Mouse (Mus musculus): ENCODE data around the gene Ifnar2. TPM values are rescaled to one million over a fixed set of nuclear protein-coding genes. Genes with fewer than 3 reads are reported as not detected.

Ifnar2 gene
- polyA plus RNA-seq, 1 experiment from 2014 or later: 86.9 TPM

DNA sequence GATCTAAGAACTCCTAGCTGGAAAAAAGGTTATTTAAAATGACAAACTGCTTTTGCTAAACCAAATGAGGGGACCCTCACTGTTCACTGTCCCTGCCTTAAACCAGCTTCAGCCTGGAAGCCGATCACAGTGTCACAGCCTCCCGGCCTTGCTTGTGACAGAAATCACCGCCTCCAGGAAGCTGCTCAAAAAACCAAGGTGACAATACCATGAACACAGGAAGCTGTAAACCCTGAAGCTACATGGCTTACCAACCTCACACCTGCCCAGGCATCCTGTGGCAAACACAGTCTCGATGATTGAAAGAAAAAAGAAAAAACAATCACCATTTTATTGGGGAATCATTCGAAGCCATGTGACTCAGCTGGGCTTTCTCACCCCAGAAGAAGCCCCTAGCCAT, 73.0 kb downstream of the Ifnar2 start:
- Histone ChIP-seq H3K27ac (replicated peaks) (peak overlapping the region; percentile 87; the same call in 1 of the 2 replicates), H3K4me3 (replicated peaks) (no peak overlapping the region), H3K4me1 (replicated peaks) (peaks cover 94% of the 10 kb centered on the region), H3K4me2 (no peak overlapping the region), H3K36me3 (replicated peaks) (no peaks in the 10 kb centered on the region), H3K27me3 (no peaks in the 10 kb centered on the region), H3K9ac (no peak overlapping the region), H3K9me3 (replicated peaks) (no peaks in the 10 kb centered on the region)
- WGBS (ENCODE audit: insufficient replicate concordance): 63% methylated on average over 5 of the region's 5 CpGs
- ATAC-seq (ENCODE audit: insufficient read depth): no peak

DNA sequence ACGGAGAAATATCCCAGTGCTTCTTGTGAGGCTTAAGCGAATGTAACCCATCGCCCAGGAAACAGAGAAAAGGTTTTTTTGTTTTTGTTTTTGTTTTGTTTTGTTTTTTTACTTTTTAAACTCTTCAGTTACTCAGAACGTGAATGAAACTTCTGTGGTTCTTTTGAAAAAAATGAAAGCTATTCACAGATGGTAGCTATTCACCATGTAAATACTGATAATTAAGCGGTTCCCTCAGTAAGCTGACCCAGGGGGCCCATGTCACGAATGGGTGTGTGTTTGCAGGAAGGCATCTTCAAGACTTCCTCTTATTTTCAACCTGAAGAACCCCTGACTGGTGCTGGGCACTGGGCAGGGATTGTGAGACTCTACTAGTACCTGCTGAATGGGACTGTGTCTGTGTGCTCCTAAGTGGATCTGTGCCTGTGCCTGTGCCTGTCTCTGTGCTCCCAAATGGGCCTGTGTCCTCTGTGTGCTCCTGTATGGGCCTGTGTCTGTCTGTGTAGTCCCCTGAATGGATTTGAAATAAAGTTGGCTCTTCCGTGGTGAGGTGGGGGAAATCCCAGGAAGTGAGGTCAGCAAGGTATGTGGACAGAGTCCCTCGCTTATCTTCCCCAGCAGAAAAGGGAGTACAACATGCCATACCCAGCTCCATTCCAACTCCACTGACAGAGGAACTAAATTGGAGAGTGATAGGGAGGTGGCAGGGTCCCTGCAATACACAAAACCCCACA, 74.4 kb downstream of the Ifnar2 start:
- Histone ChIP-seq H3K27me3 (no peaks in the 10 kb centered on the region), H3K9me3 (replicated peaks) (no peaks in the 10 kb centered on the region), H3K4me1 (replicated peaks) (peaks cover 94% of the 10 kb centered on the region), H3K4me3 (replicated peaks) (no peak overlapping the region), H3K36me3 (replicated peaks) (no peaks in the 10 kb centered on the region), H3K4me2 (peak overlapping the region; percentile 34), H3K27ac (replicated peaks) (peak overlapping the region; percentile 87), H3K9ac (peak overlapping the region; percentile 55)
- no peak for ATAC-seq (ENCODE audit: insufficient read depth)
- 49% methylated on average over 8 of the region's 8 CpGs for WGBS (ENCODE audit: insufficient replicate concordance)

DNA sequence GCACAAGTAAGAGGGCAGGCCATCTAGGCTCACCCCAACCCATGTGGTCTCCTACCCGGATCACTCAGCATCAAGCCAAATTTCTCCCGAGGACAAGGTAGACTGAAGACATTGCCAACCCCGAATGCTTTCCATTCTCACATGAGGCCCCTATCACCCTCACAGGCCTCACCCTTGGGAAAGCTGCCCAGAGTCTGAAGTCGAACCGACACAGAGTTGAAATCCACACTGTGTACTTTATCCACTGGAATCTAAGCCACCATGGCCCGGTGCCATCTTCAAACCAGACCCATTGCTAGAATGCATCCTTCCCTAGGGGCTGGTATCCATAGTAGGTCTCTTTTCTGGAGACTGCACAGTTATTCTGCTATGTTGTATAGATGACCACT, 74.9 kb downstream of the Ifnar2 start:
- Histone ChIP-seq H3K4me2 (peak overlapping the region; percentile 34), H3K27ac (replicated peaks) (peak overlapping the region; percentile 87), H3K36me3 (replicated peaks) (no peaks in the 10 kb centered on the region), H3K27me3 (no peaks in the 10 kb centered on the region), H3K4me3 (replicated peaks) (no peak overlapping the region), H3K9me3 (replicated peaks) (no peaks in the 10 kb centered on the region), H3K9ac (peak overlapping the region; percentile 55), H3K4me1 (replicated peaks) (peaks cover 95% of the 10 kb centered on the region)
- 59% methylated on average over 6 of the region's 6 CpGs for WGBS (ENCODE audit: insufficient replicate concordance)
- peak; percentile 11; the same call in 1 of the 2 replicates for ATAC-seq (ENCODE audit: insufficient read depth)

DNA sequence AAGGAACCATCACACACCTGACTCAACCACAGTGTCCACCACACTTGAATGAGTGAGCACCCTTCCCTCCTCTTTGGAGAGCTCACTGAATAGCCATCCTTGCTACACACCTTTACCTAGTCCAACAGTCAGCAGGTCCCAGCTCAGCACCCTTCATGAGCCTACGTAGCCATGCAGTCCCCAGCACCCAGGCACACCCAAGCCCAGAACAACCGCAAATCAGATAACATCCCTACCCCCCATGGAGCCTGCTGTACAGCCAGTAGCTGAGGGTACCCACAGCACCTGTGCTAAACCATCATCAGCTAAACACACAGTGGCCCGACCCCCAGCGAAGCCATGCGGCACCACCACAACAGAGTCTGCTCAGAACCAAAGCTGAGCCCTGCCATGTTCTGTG, 75.5 kb downstream of the Ifnar2 start:
- no peaks in the 10 kb centered on the region for H3K27me3 ChIP-seq
- H3K4me3 ChIP-seq (replicated peaks): no peak overlapping the region
- peak; percentile 72 for ATAC-seq (ENCODE audit: insufficient read depth)
- H3K4me1 ChIP-seq (replicated peaks): peaks cover 95% of the 10 kb centered on the region
- H3K36me3 ChIP-seq (replicated peaks): no peaks in the 10 kb centered on the region
- H3K4me2 ChIP-seq: peak overlapping the region; percentile 34
- H3K9me3 ChIP-seq (replicated peaks): no peaks in the 10 kb centered on the region
- H3K27ac ChIP-seq (replicated peaks): peak overlapping the region; percentile 87
- peak overlapping the region; percentile 55 for H3K9ac ChIP-seq
- 53% methylated on average over 5 of the region's 5 CpGs for WGBS (ENCODE audit: insufficient replicate concordance)

DNA sequence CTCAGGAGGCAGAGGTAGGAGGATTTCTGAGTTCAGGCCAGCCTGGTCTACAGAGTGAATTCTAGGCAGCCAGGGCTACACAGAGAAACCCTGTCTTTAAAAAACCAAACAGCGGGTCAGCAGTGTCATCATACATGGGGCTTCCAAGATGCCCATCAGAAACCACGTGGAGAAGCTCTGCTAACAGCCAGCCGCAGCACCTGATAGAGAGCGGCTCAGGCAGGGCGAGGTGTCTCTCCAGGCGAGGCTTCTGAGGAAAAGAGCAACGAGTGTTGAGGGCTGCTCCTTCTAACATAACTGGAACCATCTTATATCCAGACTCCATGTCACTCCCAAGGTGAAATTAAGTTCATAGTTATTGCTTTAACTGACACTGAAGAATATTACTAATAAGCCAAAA, 76.3 kb downstream of the Ifnar2 start:
- no peaks in the 10 kb centered on the region for H3K27me3 ChIP-seq
- peak overlapping the region; percentile 87 for H3K27ac ChIP-seq (replicated peaks)
- no peaks in the 10 kb centered on the region for H3K36me3 ChIP-seq (replicated peaks)
- WGBS (ENCODE audit: insufficient replicate concordance): 38% methylated on average over 7 of the region's 7 CpGs
- 0 out of 2 replicates have a peak overlapping the region, but pooled peaks have one; percentile 11 for H3K4me2 ChIP-seq
- H3K9ac ChIP-seq: peak overlapping the region; percentile 55; the same call in 1 of the 2 replicates
- ATAC-seq (ENCODE audit: insufficient read depth): peak; percentile 57
- H3K4me1 ChIP-seq (replicated peaks): peaks cover 94% of the 10 kb centered on the region
- no peaks in the 10 kb centered on the region for H3K9me3 ChIP-seq (replicated peaks)
- H3K4me3 ChIP-seq (replicated peaks): no peak overlapping the region

DNA sequence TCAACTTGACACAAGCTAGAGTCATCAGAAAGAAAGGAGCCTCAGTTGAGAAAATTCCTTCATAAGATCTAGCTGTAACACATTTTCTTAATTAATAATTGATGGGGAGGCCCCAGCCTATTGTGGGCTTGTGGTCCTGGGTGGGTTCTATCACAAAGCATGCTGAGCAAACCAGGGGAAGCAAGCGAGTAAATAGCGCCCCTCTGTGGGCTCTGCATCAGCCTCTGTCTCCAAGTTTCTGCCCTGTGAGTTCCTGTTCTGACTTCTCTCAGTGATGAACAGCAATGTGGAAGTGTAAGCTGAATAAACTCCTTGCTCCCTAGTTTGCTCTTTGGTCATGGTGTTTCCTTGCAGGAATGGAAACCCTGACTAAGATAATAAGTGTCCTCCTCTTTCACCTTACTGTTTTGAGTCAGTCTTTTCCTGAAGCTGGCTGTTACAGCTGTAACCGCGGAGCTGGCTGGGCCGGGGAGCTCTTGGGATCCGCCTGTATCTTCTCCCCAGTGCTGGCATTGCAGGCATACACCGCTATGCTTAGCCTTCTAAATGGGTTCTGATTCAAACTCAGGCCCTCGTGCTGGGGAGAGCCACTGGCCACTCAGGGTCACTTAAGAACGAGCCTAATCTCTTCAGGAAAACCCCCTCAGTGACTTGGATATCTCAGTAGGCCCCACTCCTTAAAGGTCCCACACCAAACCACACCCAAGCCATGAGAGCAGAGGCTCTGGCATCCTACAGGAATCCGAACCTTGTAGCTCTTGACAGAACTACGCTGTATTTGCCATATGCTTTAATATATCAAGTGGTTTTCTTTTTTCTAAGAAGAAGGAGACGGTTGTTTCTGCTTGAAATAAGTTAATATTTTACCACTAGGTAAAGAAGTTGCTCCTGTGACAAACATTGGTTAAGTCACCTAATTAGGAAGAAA, 77.8 kb downstream of the Ifnar2 start:
- H3K4me3 ChIP-seq (replicated peaks): no peak overlapping the region
- H3K36me3 ChIP-seq (replicated peaks): no peaks in the 10 kb centered on the region
- WGBS (ENCODE audit: insufficient replicate concordance): 82% methylated on average over 12 of the region's 12 CpGs
- peak overlapping the region; percentile 87 for H3K27ac ChIP-seq (replicated peaks)
- ATAC-seq (ENCODE audit: insufficient read depth): no peak
- H3K27me3 ChIP-seq: no peaks in the 10 kb centered on the region
- H3K9me3 ChIP-seq (replicated peaks): no peaks in the 10 kb centered on the region
- H3K4me1 ChIP-seq (replicated peaks): peaks cover 83% of the 10 kb centered on the region
- H3K9ac ChIP-seq: no peak overlapping the region
- H3K4me2 ChIP-seq: no peak overlapping the region

DNA sequence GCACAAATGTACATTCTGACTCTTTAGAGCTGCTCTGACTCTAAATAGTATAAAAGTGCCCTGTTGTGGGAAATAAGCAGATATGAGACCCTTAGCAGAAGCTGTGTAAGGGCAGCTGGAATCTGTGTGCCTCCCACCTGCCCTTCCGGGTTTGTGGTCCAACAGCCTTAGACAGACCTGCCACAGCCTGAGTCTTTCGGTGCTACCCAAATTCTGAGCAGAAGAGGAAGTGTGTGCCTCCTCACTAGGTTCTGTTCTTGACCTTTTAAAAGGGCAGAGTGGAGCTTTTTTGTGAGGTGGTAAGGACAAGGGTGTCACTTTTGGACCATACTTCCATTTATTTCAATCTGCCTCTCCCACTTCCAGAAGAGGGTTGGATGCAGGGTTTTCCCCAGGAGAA, 79.4 kb downstream of the Ifnar2 start:
- H3K9me3 ChIP-seq (replicated peaks): no peaks in the 10 kb centered on the region
- peaks cover 67% of the 10 kb centered on the region for H3K4me1 ChIP-seq (replicated peaks)
- no peak overlapping the region for H3K4me2 ChIP-seq
- H3K36me3 ChIP-seq (replicated peaks): no peaks in the 10 kb centered on the region
- peak overlapping the region; percentile 51 for H3K27ac ChIP-seq (replicated peaks)
- H3K4me3 ChIP-seq (replicated peaks): no peak overlapping the region
- ATAC-seq (ENCODE audit: insufficient read depth): no peak
- no peak overlapping the region for H3K9ac ChIP-seq
- no peaks in the 10 kb centered on the region for H3K27me3 ChIP-seq
- 14% methylated on average over 2 of the region's 2 CpGs for WGBS (ENCODE audit: insufficient replicate concordance)

DNA sequence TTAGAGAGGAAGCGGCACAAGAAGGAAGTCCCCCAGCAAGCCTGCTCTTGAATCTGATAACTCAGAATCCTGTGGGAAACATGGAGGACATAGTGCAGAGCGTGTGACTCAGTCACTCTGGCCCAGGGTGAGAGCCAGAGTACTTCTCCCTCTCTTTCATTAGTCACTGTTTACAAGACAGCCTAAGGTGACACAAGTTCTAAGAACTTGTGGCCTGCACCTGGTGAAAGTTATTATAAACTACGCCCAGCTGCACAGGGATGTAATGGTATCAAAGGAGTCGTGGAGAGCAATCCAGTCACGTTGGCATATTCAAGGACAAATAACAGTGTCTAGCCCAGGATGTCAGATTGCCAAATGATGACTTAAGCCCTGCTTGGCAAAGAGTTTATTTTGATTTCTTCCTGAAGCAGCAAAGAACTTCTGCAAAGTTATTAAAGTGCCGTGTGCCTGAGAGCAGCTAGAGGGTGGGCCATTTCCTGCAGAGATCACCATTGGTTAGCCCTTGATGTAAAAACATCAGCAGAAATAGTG, 79.8 kb downstream of the Ifnar2 start:
- ATAC-seq (ENCODE audit: insufficient read depth): no peak
- Histone ChIP-seq H3K9ac (no peak overlapping the region), H3K27ac (replicated peaks) (peak overlapping the region; percentile 51), H3K9me3 (replicated peaks) (no peaks in the 10 kb centered on the region), H3K27me3 (no peaks in the 10 kb centered on the region), H3K36me3 (replicated peaks) (no peaks in the 10 kb centered on the region), H3K4me3 (replicated peaks) (no peak overlapping the region), H3K4me1 (replicated peaks) (peaks cover 62% of the 10 kb centered on the region), H3K4me2 (no peak overlapping the region)
- 40% methylated on average over 6 of the region's 6 CpGs for WGBS (ENCODE audit: insufficient replicate concordance)

Other genes with a start within 250 kb of the Ifnar2 start
- not detected in 2 replicates for gene Olig2, start 147.3 kb upstream of the Ifnar2 start, polyA plus RNA-seq (2015; fragmentation: Nextera tagmentation; extraction: Ambion mirVana)
- gene Olig1, start 103.0 kb upstream of the Ifnar2 start, polyA plus RNA-seq (2015; fragmentation: Nextera tagmentation; extraction: Ambion mirVana): 0.05 TPM in 2 replicates
- 0.31 TPM in 1 of 2 replicates, not detected in the other for gene Gm21970, start 18.9 kb downstream of the Ifnar2 start, polyA plus RNA-seq (2015; fragmentation: Nextera tagmentation; extraction: Ambion mirVana)
- 29.9 and 34.7 TPM in 2 replicates for gene Il10rb, start 33.4 kb downstream of the Ifnar2 start, polyA plus RNA-seq (2015; fragmentation: Nextera tagmentation; extraction: Ambion mirVana)
- gene Ifnar1, start 112.5 kb downstream of the Ifnar2 start, polyA plus RNA-seq (2015; fragmentation: Nextera tagmentation; extraction: Ambion mirVana): 19.4 and 21.6 TPM in 2 replicates
- 16.1 and 17.1 TPM in 2 replicates for gene Ifngr2, start 174.3 kb downstream of the Ifnar2 start, polyA plus RNA-seq (2015; fragmentation: Nextera tagmentation; extraction: Ambion mirVana)
- 6.8 and 7.4 TPM in 2 replicates for gene Tmem50b, start 225.0 kb downstream of the Ifnar2 start, polyA plus RNA-seq (2015; fragmentation: Nextera tagmentation; extraction: Ambion mirVana)
- 1.7 and 2.1 TPM in 2 replicates for gene Dnajc28, start 246.2 kb downstream of the Ifnar2 start, polyA plus RNA-seq (2015; fragmentation: Nextera tagmentation; extraction: Ambion mirVana)

Data from liver, embryonic 15.5 days (tissue).